Mouse (Mus musculus) hematopoietic multipotent progenitor cell, adult 10-12 weeks (in vitro differentiated cells): ENCODE measurements around the gene Pde6d. TPM values are rescaled to one million over a fixed set of nuclear protein-coding genes. Genes with fewer than 3 reads are reported as not detected.

Experiments used
- polyA plus RNA-seq: library from polyadenylated mRNA; stranded (reverse); fragments of >175 nt; gene quantifications from 2 replicates; pipeline ENCODE4 v1.2.3, GENCODE M21; 2012; ENCODE audit warnings: low replicate concordance

Gene Pde6d
- polyA plus RNA-seq = 21.1 and 42.1 TPM in 2 replicates

GRCm38 (mm10) chr1:86582451-86583096 is at the start of gene Pde6d, which contains the start of gene Cops7b:
Gene Pde6d (minus strand): TSS chr1:86582629.
Gene Cops7b (plus strand): TSS chr1:86582904.

GRCm38 (mm10) chr1:86526116-86526788 is 56.2 kb downstream of the Pde6d start, which contains the start of gene Ptma:
Gene Ptma (plus strand): TSS chr1:86526726.

Other genes with a start within 250 kb of the Pde6d start
- 329 and 368 TPM in 2 replicates for gene Ncl, start 223.2 kb downstream of the Pde6d start, polyA plus RNA-seq
- gene Nmur1, start 156.4 kb downstream of the Pde6d start, polyA plus RNA-seq = 0.09 and 0.11 TPM in 2 replicates
- not detected in 2 replicates for gene Tex44, start 156.3 kb downstream of the Pde6d start, polyA plus RNA-seq
- 1,171 and 4,924 TPM in 2 replicates for gene Ptma, start 55.9 kb downstream of the Pde6d start, polyA plus RNA-seq
- gene Cops7b, start 275 bp upstream of the Pde6d start, polyA plus RNA-seq = 21.6 and 36.8 TPM in 2 replicates
- not detected in 2 replicates for gene Nppc, start 87.9 kb upstream of the Pde6d start, polyA plus RNA-seq
- 4.2 and 7.8 TPM in 2 replicates for gene Dis3l2, start 121.2 kb upstream of the Pde6d start, polyA plus RNA-seq